Mouse (Mus musculus) G1E (cell line): ENCODE data around the gene Sprr2e.

Source experiments
- CTCF ChIP-seq: IDR thresholded peaks from 2 replicates; pipeline ENCODE4 v1.5.1; 2012; ENCODE audit warnings: low read depth, low read length, inconsistent platforms, mixed read lengths
- GATA2 ChIP-seq: IDR thresholded peaks from 2 replicates; pipeline ENCODE4 v1.6.1; 2012; ENCODE audit warnings: low read depth, low read length, inconsistent platforms, borderline replicate concordance
- POLR2AphosphoS5 ChIP-seq: IDR thresholded peaks from 2 replicates; pipeline ENCODE4 v1.6.1; 2012; ENCODE audit warnings: low read depth, low read length, inconsistent platforms; ENCODE audit not compliant: insufficient replicate concordance

- no peak for TF ChIP-seq GATA2
- no peak for TF ChIP-seq CTCF
- TF ChIP-seq POLR2AphosphoS5 = no peak
Measured at GRCm38 (mm10) chr3:92361619-92362018, 9.7 kb downstream of the Sprr2e start.
